Mouse (Mus musculus) stomach, embryonic 16.5 days (tissue): ENCODE measurements around the gene Wnt3a. TPM values are rescaled to one million over a fixed set of nuclear protein-coding genes. Genes with fewer than 3 reads are reported as not detected.

ENCODE experiments used
- ATAC-seq: fragments of 200-750 bp; cut with Nextera tagmentation; 2 replicates; pipeline ENCODE4 v1.8.0; 2017; ENCODE audit warnings: moderate number of reproducible peaks, moderate TSS enrichment; ENCODE audit not compliant: insufficient read depth, low FRiP score
- H3K27ac ChIP-seq: fragments of 300-500 bp; sonication (generic); 2 replicates; pipeline ENCODE4 v1.5.1; 2014; ENCODE audit warnings: low read length
- H3K27me3 ChIP-seq: fragments of 300-500 bp; sonication (generic); 2 replicates; pipeline ENCODE4 v1.6.1; 2014; ENCODE audit warnings: low read length, control low read depth, mixed read lengths; ENCODE audit not compliant: control insufficient read depth, insufficient read depth
- H3K36me3 ChIP-seq: fragments of 300-500 bp; sonication (generic); 2 replicates; pipeline ENCODE4 v1.6.1; 2014; ENCODE audit warnings: low read length; ENCODE audit not compliant: control insufficient read depth, insufficient read depth
- H3K4me1 ChIP-seq: fragments of 300-500 bp; sonication (generic); 2 replicates; pipeline ENCODE4 v1.6.1; 2014; ENCODE audit warnings: low read length, control low read depth, mixed read lengths; ENCODE audit not compliant: control insufficient read depth, insufficient read depth
- H3K4me2 ChIP-seq: fragments of 300-500 bp; sonication (generic); 2 replicates; pipeline ENCODE4 v1.6.1; 2014; ENCODE audit warnings: low read depth, low read length, mixed read lengths
- H3K4me3 ChIP-seq: fragments of 300-500 bp; sonication (generic); replicated peaks from 2 replicates; pipeline ENCODE4 v1.5.1; 2014; ENCODE audit warnings: mild to moderate bottlenecking, low read length
- H3K9ac ChIP-seq: fragments of 300-500 bp; sonication (generic); 2 replicates; pipeline ENCODE4 v1.6.1; 2014; ENCODE audit warnings: low read length
- H3K9me3 ChIP-seq: fragments of 300-500 bp; sonication (generic); replicated peaks from 2 replicates; pipeline ENCODE4 v1.6.1; 2016; ENCODE audit warnings: low read length, control low read depth; ENCODE audit not compliant: control insufficient read depth
- WGBS: fragments of 180-500 bp; shearing (Covaris S2); extraction: QIAGEN DNeasy Blood & Tissue Kit; methylation state at CpG from one replicate; pipeline ENCODE4 v1.1.7; 2014; 5-methylcytosine and 5-hydroxymethylcytosine counted together
- polyA plus RNA-seq: library from polyadenylated mRNA; unstranded; fragments of >200 nt; fragmentation: Nextera tagmentation; extraction: Ambion mirVana; gene quantifications from 2 replicates; pipeline ENCODE4 v1.2.1, GENCODE M21; 2015

Wnt3a gene
- polyA plus RNA-seq, 1 experiment from 2014 or later, result 0.23 TPM

- no peak overlapping the region for H3K4me2 ChIP-seq
- whole genome bisulfite sequencing, result 56% methylated on average over 10 of the region's 10 CpGs
- no peaks in the 10 kb centered on the region for H3K36me3 ChIP-seq
- H3K27me3 ChIP-seq, result peaks cover 13% of the 10 kb centered on the region
- H3K4me3 ChIP-seq, result no peak overlapping the region
- H3K9me3 ChIP-seq, result no peaks in the 10 kb centered on the region
- peak; percentile 84 for ATAC-seq
- H3K27ac ChIP-seq, result peak overlapping the region; percentile 39
- no peak overlapping the region for H3K9ac ChIP-seq
- peaks cover 8% of the 10 kb centered on the region for H3K4me1 ChIP-seq
Measured at GRCm38 (mm10) chr11:59260706-59261493, 29.7 kb downstream of the Wnt3a start.

- Histone ChIP-seq H3K4me3 (no peak overlapping the region), H3K4me2 (no peak overlapping the region), H3K9me3 (no peaks in the 10 kb centered on the region), H3K9ac (no peak overlapping the region), H3K27ac (no peak overlapping the region), H3K27me3 (peaks cover 9% of the 10 kb centered on the region), H3K36me3 (no peaks in the 10 kb centered on the region), H3K4me1 (peaks cover 8% of the 10 kb centered on the region)
- ATAC-seq, result no peak
- 73% methylated on average over 7 of the region's 7 CpGs for WGBS
Measured at GRCm38 (mm10) chr11:59259647-59260046, 30.9 kb downstream of the Wnt3a start.

GRCm38 (mm10) chr11:59248101-59248500 lies 42.5 kb downstream of the Wnt3a start:
- no peak for ATAC-seq
- Histone ChIP-seq H3K4me1 (no peaks in the 10 kb centered on the region), H3K4me3 (no peak overlapping the region), H3K9me3 (no peaks in the 10 kb centered on the region), H3K27ac (no peak overlapping the region), H3K27me3 (peaks cover 5% of the 10 kb centered on the region; the same call in 1 of the 2 replicates), H3K4me2 (no peak overlapping the region), H3K36me3 (no peaks in the 10 kb centered on the region), H3K9ac (no peak overlapping the region)
- WGBS, result 48% methylated on average over 10 of the region's 10 CpGs

GRCm38 (mm10) chr11:59243856-59244255 lies 46.7 kb downstream of the Wnt3a start:
- 19% methylated on average over 6 of the region's 6 CpGs for WGBS
- H3K9ac ChIP-seq, result no peak overlapping the region
- H3K4me2 ChIP-seq, result no peak overlapping the region
- peaks cover 5% of the 10 kb centered on the region; the same call in 1 of the 2 replicates for H3K27me3 ChIP-seq
- H3K4me3 ChIP-seq, result no peak overlapping the region
- H3K27ac ChIP-seq, result no peak overlapping the region
- no peaks in the 10 kb centered on the region for H3K9me3 ChIP-seq
- H3K4me1 ChIP-seq, result no peaks in the 10 kb centered on the region
- no peak for ATAC-seq
- H3K36me3 ChIP-seq, result no peaks in the 10 kb centered on the region

- Histone ChIP-seq H3K36me3 (no peaks in the 10 kb centered on the region), H3K4me2 (no peak overlapping the region), H3K4me1 (no peaks in the 10 kb centered on the region), H3K9ac (no peak overlapping the region), H3K9me3 (no peaks in the 10 kb centered on the region), H3K27me3 (no peaks in the 10 kb centered on the region; the same call in 1 of the 2 replicates), H3K4me3 (no peak overlapping the region), H3K27ac (no peak overlapping the region)
- no peak for ATAC-seq
- WGBS, result 18% methylated on average over 3 of the region's 3 CpGs
Measured at GRCm38 (mm10) chr11:59241841-59242240, 48.7 kb downstream of the Wnt3a start.

GRCm38 (mm10) chr11:59239796-59240195 lies 50.8 kb downstream of the Wnt3a start:
- Histone ChIP-seq H3K4me1 (no peaks in the 10 kb centered on the region), H3K27ac (no peak overlapping the region), H3K4me2 (no peak overlapping the region), H3K9ac (no peak overlapping the region), H3K27me3 (no peaks in the 10 kb centered on the region; the same call in 1 of the 2 replicates), H3K9me3 (no peaks in the 10 kb centered on the region), H3K36me3 (no peaks in the 10 kb centered on the region), H3K4me3 (no peak overlapping the region)
- WGBS, result 74% methylated on average over 4 of the region's 4 CpGs
- ATAC-seq, result no peak

- Histone ChIP-seq H3K4me2 (no peak overlapping the region), H3K4me1 (no peaks in the 10 kb centered on the region), H3K4me3 (no peak overlapping the region), H3K27me3 (no peaks in the 10 kb centered on the region; the same call in 1 of the 2 replicates), H3K9me3 (no peaks in the 10 kb centered on the region), H3K9ac (no peak overlapping the region), H3K36me3 (no peaks in the 10 kb centered on the region), H3K27ac (no peak overlapping the region)
- no peak for ATAC-seq
- 58% methylated on average over 4 of the region's 4 CpGs for WGBS
Measured at GRCm38 (mm10) chr11:59239428-59239785, 51.1 kb downstream of the Wnt3a start.

GRCm38 (mm10) chr11:59238525-59239427 lies 51.8 kb downstream of the Wnt3a start:
- 4% methylated on average over 14 of the region's 15 CpGs for WGBS
- no peak overlapping the region for H3K27ac ChIP-seq
- peak; percentile 52; the same call in 1 of the 2 replicates for ATAC-seq

GRCm38 (mm10) chr11:59232797-59233196 lies 57.8 kb downstream of the Wnt3a start:
- no peaks in the 10 kb centered on the region for H3K36me3 ChIP-seq
- H3K27me3 ChIP-seq, result no peaks in the 10 kb centered on the region
- H3K4me2 ChIP-seq, result no peak overlapping the region
- no peak for ATAC-seq
- no peaks in the 10 kb centered on the region for H3K4me1 ChIP-seq
- H3K9ac ChIP-seq, result no peak overlapping the region
- H3K27ac ChIP-seq, result no peak overlapping the region
- H3K4me3 ChIP-seq, result no peak overlapping the region
- 71% methylated on average over 2 of the region's 2 CpGs for WGBS
- no peaks in the 10 kb centered on the region for H3K9me3 ChIP-seq

More at GRCm38 (mm10) chr11:59238525-59239427, 51.8 kb downstream of the Wnt3a start:
- no peak overlapping the region for H3K9ac ChIP-seq
- H3K4me3 ChIP-seq, result no peak overlapping the region
- H3K9me3 ChIP-seq, result no peaks in the 10 kb centered on the region
- no peaks in the 10 kb centered on the region for H3K36me3 ChIP-seq
- no peak overlapping the region for H3K4me2 ChIP-seq
- H3K4me1 ChIP-seq, result no peaks in the 10 kb centered on the region
- no peaks in the 10 kb centered on the region; the same call in 1 of the 2 replicates for H3K27me3 ChIP-seq
